Mouse (Mus musculus): ENCODE data around the gene Ice2.

GRCm38 (mm10) chr9:69381741-69382140 lies 16.0 kb upstream of the Ice2 start:
- TF ChIP-seq POLR2A (IDR thresholded peaks at IDR 0.05; ENCODE audit: control insufficient read depth, low read depth, low read length) (no peak), CTCF (IDR thresholded peaks at IDR 0.05; ENCODE audit: control insufficient read depth, insufficient read depth, insufficient replicate concordance, low read depth, low read length) (no peak)
